Mouse (Mus musculus) natural killer cell, adult 2 months (primary cell): ENCODE data around the gene Olfr1454.

Experiments used
- DNase-seq, 2 experiments: peaks; one replicate each; pipeline ENCODE4 v3.0.0; 2022; ENCODE audit warnings: low spot score in 2 of 2

The Olfr1454 gene

DNA sequence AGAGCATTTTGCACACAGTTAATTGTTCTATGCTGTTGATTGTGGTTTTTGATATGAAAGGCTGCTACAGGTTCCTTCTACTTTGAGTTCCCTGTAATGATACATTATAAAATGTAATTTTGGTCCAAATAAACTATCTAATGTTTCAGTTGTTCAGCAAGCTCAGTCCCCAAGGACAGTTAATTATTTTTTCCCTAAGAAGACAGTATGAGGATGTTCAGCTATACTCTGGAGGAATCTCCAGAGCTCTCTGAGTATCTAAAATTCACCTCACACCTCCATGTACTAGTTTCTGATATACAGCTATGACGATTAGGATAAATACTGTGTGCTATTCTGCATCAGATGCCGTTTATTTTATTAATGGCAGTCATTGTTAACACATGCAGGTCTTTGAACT, at the start of gene Olfr1454:
Gene Olfr1454 (plus strand): TSS at position 301 of the 400 bp plus-strand sequence.
- DNase-seq: no peak

DNA sequence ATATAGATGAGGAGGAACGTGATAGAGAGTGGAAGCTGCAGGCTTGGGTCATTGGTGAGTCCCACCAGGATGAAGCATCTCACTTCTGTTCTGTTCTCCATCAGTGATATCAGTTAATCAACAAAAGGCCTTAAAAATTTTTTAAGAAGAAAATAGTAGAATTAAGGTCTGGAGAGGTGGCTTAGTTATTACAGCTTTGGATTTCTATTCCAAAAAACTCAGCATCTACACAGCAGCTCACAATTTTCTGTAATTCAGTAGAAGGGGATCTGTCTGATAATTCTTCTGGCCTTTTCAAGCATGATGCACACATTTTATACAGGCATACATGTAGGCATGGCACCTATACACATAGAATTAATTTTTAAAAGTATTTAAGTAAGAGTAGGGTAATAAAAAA, 32.2 kb upstream of the Olfr1454 start, which contains the start of gene Olfr1453:
Gene Olfr1453 (minus strand): TSS at position 101 of the 400 bp plus-strand sequence.
- DNase-seq: no peak

- DNase-seq: no peak
These were observed 33.5 kb downstream of the Olfr1454 start for GRCm38 (mm10) chr19:13093908-13094307.

DNA sequence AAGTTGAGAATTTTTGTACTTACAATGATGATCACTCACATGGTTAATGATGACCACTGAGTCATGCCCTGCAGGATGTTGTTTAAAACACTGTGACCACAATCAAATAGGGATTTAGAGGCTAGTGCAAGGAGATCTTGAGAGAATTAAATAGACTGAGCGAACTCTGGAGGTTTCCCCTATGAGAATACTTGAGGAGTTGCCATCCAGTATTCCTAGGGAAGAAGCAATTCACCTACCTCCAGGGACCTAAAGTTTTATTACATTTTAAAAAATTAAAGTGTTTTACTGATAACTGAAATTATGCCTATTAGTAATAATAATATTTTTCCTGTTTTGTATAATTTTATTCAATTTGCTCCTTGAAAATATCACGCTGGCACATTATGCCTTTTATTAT, 37.4 kb downstream of the Olfr1454 start, which contains the start of gene Olfr1457:
Gene Olfr1457 (minus strand): TSS at position 101 of the 400 bp plus-strand sequence.
- DNase-seq: no peak

DNA sequence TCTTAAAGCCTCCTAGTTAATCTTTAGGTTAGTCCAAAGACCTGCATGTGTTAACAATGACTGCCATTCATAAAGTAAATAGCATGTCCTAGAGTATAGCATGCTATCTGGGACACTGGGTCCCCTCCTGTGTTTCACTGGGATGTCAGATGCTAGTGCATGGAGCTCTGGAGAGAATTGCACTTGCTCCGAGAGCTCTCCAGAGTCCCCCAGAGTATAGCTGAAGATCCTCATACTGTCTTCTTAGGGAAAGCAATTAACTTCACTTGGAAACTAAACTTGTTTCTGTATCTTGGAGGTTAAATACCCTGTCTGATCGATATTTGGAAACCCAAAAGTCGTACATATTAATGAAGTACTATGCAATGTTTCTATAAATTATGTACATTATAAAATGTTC, 46.3 kb downstream of the Olfr1454 start, which contains the start of gene Olfr1458:
Gene Olfr1458 (minus strand): TSS at position 101 of the 400 bp plus-strand sequence.
- DNase-seq: no peak
